Mouse (Mus musculus): ENCODE measurements around the gene Ccnd3. TPM values are rescaled to one million over a fixed set of nuclear protein-coding genes. Genes with fewer than 3 reads are reported as not detected.
"Not testable (repeated sequence)": the region's sequence is repeated elsewhere in the genome, so short reads cannot be mapped to it uniquely, and the experiment has no call there.

Gene Ccnd3
- polyA plus RNA-seq, 1 experiment from 2014 or later = 428 TPM

- no peak overlapping the region for H3K27ac ChIP-seq (ENCODE audit: low read length)
- no peak for ATAC-seq (ENCODE audit: insufficient number of reproducible peaks, insufficient read depth, low FRiP score, low read depth)
- peaks cover 1% of the 10 kb centered on the region; the same call in 1 of the 2 replicates for H3K4me1 ChIP-seq (ENCODE audit: control insufficient read depth, insufficient read depth, low read length)
- H3K36me3 ChIP-seq (ENCODE audit: control insufficient read depth, insufficient read depth, low read length) = peaks cover 47% of the 10 kb centered on the region
- H3K4me3 ChIP-seq (ENCODE audit: low read depth, low read length) = no peak overlapping the region
- H3K9me3 ChIP-seq (ENCODE audit: control insufficient read depth, low read depth, low read length) = no peaks in the 10 kb centered on the region
- no peaks in the 10 kb centered on the region for H3K27me3 ChIP-seq (ENCODE audit: control insufficient read depth, insufficient read depth, low read length)
- 96% methylated on average over 14 of the region's 14 CpGs for WGBS
- H3K9ac ChIP-seq (replicated peaks; ENCODE audit: low read depth, low read length) = no peak overlapping the region
- H3K4me2 ChIP-seq (replicated peaks; ENCODE audit: low read depth, low read length) = no peak overlapping the region
Observed at GRCm38 (mm10) chr17:47622912-47623554, 118.2 kb downstream of the Ccnd3 start.

- not testable (repeated sequence) for H3K4me3 ChIP-seq (ENCODE audit: low read depth, low read length); H3K9ac ChIP-seq (replicated peaks; ENCODE audit: low read depth, low read length); H3K27me3 ChIP-seq (ENCODE audit: control insufficient read depth, insufficient read depth, low read length); H3K9me3 ChIP-seq (ENCODE audit: control insufficient read depth, low read depth, low read length); ATAC-seq (ENCODE audit: insufficient number of reproducible peaks, insufficient read depth, low FRiP score, low read depth); H3K4me1 ChIP-seq (ENCODE audit: control insufficient read depth, insufficient read depth, low read length); H3K27ac ChIP-seq (ENCODE audit: low read length); H3K4me2 ChIP-seq (replicated peaks; ENCODE audit: low read depth, low read length)
- 87% methylated on average over 4 of the region's 5 CpGs for WGBS
- peaks cover 40% of the 10 kb centered on the region for H3K36me3 ChIP-seq (ENCODE audit: control insufficient read depth, insufficient read depth, low read length)
Observed at GRCm38 (mm10) chr17:47624572-47624971, 119.7 kb downstream of the Ccnd3 start.

DNA sequence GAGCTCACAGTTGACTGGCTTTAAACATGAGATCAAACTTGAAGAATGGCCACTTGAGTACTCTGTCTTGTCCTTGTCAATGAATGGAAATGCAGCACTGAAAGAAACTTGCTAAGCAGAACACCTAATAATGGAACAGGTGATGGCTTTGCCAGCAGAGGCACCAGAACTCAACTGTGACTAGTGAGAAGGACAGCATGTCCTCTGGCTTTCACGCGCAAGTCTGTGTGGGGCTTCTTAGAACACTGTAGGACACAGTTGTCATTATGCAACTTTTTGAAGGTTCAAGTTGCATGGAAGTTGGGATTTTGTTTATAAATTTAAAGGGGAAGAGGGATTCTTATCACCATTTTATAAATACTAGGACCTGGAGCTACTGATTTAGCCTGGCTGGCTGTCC lies 120.2 kb downstream of the Ccnd3 start:
- Histone ChIP-seq H3K9me3 (ENCODE audit: control insufficient read depth, low read depth, low read length) (no peaks in the 10 kb centered on the region), H3K9ac (replicated peaks; ENCODE audit: low read depth, low read length) (no peak overlapping the region), H3K27ac (ENCODE audit: low read length) (no peak overlapping the region), H3K27me3 (ENCODE audit: control insufficient read depth, insufficient read depth, low read length) (no peaks in the 10 kb centered on the region), H3K36me3 (ENCODE audit: control insufficient read depth, insufficient read depth, low read length) (peaks cover 38% of the 10 kb centered on the region), H3K4me2 (replicated peaks; ENCODE audit: low read depth, low read length) (no peak overlapping the region), H3K4me3 (ENCODE audit: low read depth, low read length) (no peak overlapping the region), H3K4me1 (ENCODE audit: control insufficient read depth, insufficient read depth, low read length) (peaks cover 4% of the 10 kb centered on the region; the same call in 1 of the 2 replicates)
- WGBS = 95% methylated on average over 2 of the region's 2 CpGs
- ATAC-seq (ENCODE audit: insufficient number of reproducible peaks, insufficient read depth, low FRiP score, low read depth) = no peak

GRCm38 (mm10) chr17:47626031-47626430 lies 121.2 kb downstream of the Ccnd3 start:
- Histone ChIP-seq H3K4me2 (replicated peaks; ENCODE audit: low read depth, low read length) (no peak overlapping the region), H3K9me3 (ENCODE audit: control insufficient read depth, low read depth, low read length) (no peaks in the 10 kb centered on the region)

DNA sequence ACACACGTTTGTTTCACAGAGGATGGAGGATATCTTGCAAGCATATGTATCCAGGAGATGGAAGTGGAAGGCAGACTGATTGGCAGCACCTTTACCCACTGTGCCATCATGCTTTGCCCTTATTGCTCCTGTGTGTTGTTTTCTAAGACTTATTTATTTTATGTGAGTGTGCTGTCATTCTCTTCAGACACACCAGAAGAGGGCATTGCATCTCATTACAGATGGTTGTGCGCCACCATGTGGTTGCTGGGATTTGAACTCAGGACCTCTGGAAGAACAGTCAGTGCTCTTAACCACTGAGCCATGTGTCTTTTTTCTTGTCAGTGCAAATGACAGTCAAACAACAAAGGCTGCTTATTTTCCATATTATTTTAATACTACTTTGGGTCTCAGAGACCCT lies 122.9 kb downstream of the Ccnd3 start:
- Histone ChIP-seq H3K27ac (ENCODE audit: low read length) (no peak overlapping the region), H3K4me1 (ENCODE audit: control insufficient read depth, insufficient read depth, low read length) (peaks cover 19% of the 10 kb centered on the region), H3K4me2 (replicated peaks; ENCODE audit: low read depth, low read length) (peak overlapping the region; percentile 98), H3K9me3 (ENCODE audit: control insufficient read depth, low read depth, low read length) (no peaks in the 10 kb centered on the region), H3K27me3 (ENCODE audit: control insufficient read depth, insufficient read depth, low read length) (no peaks in the 10 kb centered on the region), H3K9ac (replicated peaks; ENCODE audit: low read depth, low read length) (no peak overlapping the region), H3K4me3 (ENCODE audit: low read depth, low read length) (no peak overlapping the region; the same call in 1 of the 2 replicates), H3K36me3 (ENCODE audit: control insufficient read depth, insufficient read depth, low read length) (peaks cover 24% of the 10 kb centered on the region)
- ATAC-seq (ENCODE audit: insufficient number of reproducible peaks, insufficient read depth, low FRiP score, low read depth) = no peak
- WGBS = 87% methylated on average over 2 of the region's 2 CpGs

More at GRCm38 (mm10) chr17:47626031-47626430, 121.2 kb downstream of the Ccnd3 start:
- Histone ChIP-seq H3K27me3 (ENCODE audit: control insufficient read depth, insufficient read depth, low read length) (no peaks in the 10 kb centered on the region), H3K27ac (ENCODE audit: low read length) (no peak overlapping the region), H3K4me1 (ENCODE audit: control insufficient read depth, insufficient read depth, low read length) (peaks cover 10% of the 10 kb centered on the region), H3K9ac (replicated peaks; ENCODE audit: low read depth, low read length) (no peak overlapping the region), H3K36me3 (ENCODE audit: control insufficient read depth, insufficient read depth, low read length) (peaks cover 33% of the 10 kb centered on the region), H3K4me3 (ENCODE audit: low read depth, low read length) (no peak overlapping the region)
- no peak for ATAC-seq (ENCODE audit: insufficient number of reproducible peaks, insufficient read depth, low FRiP score, low read depth)
- 83% methylated on average over 5 of the region's 5 CpGs for WGBS

DNA sequence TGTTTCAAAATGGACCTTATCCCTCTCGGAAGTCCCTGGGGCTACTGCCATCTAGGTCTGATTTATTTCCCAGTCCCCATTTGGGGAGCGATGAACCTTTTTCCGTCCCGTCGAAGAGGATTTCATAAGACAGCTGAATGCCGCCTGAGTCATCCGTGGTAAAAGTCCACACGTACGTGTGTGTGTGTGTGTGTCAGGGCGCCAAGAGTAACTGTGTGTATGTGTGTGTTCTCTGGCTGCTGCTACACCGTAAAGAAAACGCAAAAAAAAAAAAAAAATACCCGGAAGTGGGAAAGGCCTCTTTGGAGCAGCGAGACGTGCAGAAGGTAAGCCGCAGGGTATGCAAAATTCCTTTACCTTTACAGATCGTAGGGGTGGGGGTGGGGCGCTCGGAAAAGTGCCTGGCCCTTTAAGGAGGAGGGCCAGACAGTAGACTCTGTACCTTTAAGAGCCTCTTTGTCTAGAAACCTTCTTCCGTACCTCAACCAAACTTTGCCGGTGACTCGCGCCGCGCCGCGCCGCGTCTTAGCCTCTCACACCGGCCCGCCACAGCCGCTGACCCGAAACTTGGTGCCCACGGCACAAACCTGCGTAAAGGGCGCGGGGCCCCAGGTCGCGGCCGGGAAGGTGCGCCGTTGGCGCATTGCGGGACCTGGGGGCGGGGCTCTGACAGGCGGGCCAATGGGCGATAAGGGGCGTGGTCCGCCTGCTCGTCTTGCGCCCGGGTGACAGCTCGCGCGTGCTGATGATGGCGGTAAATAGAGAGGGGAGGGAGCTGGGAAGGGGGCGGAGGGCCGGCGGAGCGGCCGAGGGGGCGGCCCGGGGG lies 124.2 kb downstream of the Ccnd3 start:
- Histone ChIP-seq H3K9ac (replicated peaks; ENCODE audit: low read depth, low read length) (peak overlapping the region; percentile 71), H3K4me2 (replicated peaks; ENCODE audit: low read depth, low read length) (peak overlapping the region; percentile 98), H3K27ac (ENCODE audit: low read length) (peak overlapping the region; percentile 91), H3K4me1 (ENCODE audit: control insufficient read depth, insufficient read depth, low read length) (peaks cover 23% of the 10 kb centered on the region), H3K4me3 (ENCODE audit: low read depth, low read length) (peak overlapping the region; percentile 67), H3K36me3 (ENCODE audit: control insufficient read depth, insufficient read depth, low read length) (peaks cover 11% of the 10 kb centered on the region), H3K9me3 (ENCODE audit: control insufficient read depth, low read depth, low read length) (no peaks in the 10 kb centered on the region), H3K27me3 (ENCODE audit: control insufficient read depth, insufficient read depth, low read length) (no peaks in the 10 kb centered on the region)
- WGBS = under 1% methylated on average over 62 of the region's 63 CpGs
- peak; percentile 94 for ATAC-seq (ENCODE audit: insufficient number of reproducible peaks, insufficient read depth, low FRiP score, low read depth)

- peak overlapping the region; percentile 98 for H3K4me2 ChIP-seq (replicated peaks; ENCODE audit: low read depth, low read length)
- H3K9me3 ChIP-seq (ENCODE audit: control insufficient read depth, low read depth, low read length) = no peaks in the 10 kb centered on the region
- H3K4me3 ChIP-seq (ENCODE audit: low read depth, low read length) = peak overlapping the region; percentile 67
- no peaks in the 10 kb centered on the region for H3K27me3 ChIP-seq (ENCODE audit: control insufficient read depth, insufficient read depth, low read length)
- H3K27ac ChIP-seq (ENCODE audit: low read length) = peak overlapping the region; percentile 91
- peak; percentile 30; the same call in 1 of the 2 replicates for ATAC-seq (ENCODE audit: insufficient number of reproducible peaks, insufficient read depth, low FRiP score, low read depth)
- WGBS = under 1% methylated on average over 60 of the region's 61 CpGs
- peak overlapping the region; percentile 71 for H3K9ac ChIP-seq (replicated peaks; ENCODE audit: low read depth, low read length)
- H3K36me3 ChIP-seq (ENCODE audit: control insufficient read depth, insufficient read depth, low read length) = peaks cover 8% of the 10 kb centered on the region; the same call in 1 of the 2 replicates
- peaks cover 23% of the 10 kb centered on the region for H3K4me1 ChIP-seq (ENCODE audit: control insufficient read depth, insufficient read depth, low read length)
Observed at GRCm38 (mm10) chr17:47629717-47630677, 125.1 kb downstream of the Ccnd3 start.

DNA sequence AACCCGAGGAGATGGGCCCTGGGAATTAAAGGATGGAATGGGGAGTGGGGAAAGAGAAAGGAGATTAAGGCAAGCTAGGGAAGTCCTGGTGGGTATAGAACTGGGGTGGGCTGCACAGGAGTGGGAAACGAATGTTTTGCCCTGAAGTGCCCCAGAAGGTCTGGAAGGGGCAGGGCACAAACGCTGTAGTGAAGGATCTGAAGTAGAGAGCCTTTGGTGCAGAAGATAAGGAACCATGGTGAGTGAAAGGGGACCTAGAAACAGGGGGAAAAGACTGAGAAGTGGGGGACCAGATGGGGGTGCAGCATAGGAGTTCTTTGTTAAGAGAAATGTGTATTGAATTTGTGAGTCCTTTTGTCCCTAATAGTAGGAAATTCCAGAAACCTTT lies 125.8 kb downstream of the Ccnd3 start, which contains the start of gene Usp49:
Gene Usp49 (plus strand): TSS at position 13 of the 388 bp plus-strand sequence.
- Histone ChIP-seq H3K27me3 (ENCODE audit: control insufficient read depth, insufficient read depth, low read length) (no peaks in the 10 kb centered on the region), H3K27ac (ENCODE audit: low read length) (peak within 1 kb of the TSS; percentile 91), H3K36me3 (ENCODE audit: control insufficient read depth, insufficient read depth, low read length) (peaks cover 3% of the 10 kb centered on the region; the same call in 1 of the 2 replicates), H3K9me3 (ENCODE audit: control insufficient read depth, low read depth, low read length) (no peaks in the 10 kb centered on the region), H3K9ac (replicated peaks; ENCODE audit: low read depth, low read length) (peak within 1 kb of the TSS; percentile 71), H3K4me3 (ENCODE audit: low read depth, low read length) (peak within 1 kb of the TSS; percentile 67), H3K4me1 (ENCODE audit: control insufficient read depth, insufficient read depth, low read length) (peaks cover 23% of the 10 kb centered on the region), H3K4me2 (replicated peaks; ENCODE audit: low read depth, low read length) (peak within 1 kb of the TSS; percentile 98)
- 2% methylated on average over 3 of the region's 3 CpGs for WGBS
- ATAC-seq (ENCODE audit: insufficient number of reproducible peaks, insufficient read depth, low FRiP score, low read depth) = no peak

Measured in stomach, embryonic 14.5 days (tissue).